Mouse (Mus musculus): ENCODE measurements around the gene Epn2. TPM values are rescaled to one million over a fixed set of nuclear protein-coding genes. Genes with fewer than 3 reads are reported as not detected.
A peak's percentile ranks its signal among the peaks of the same experiment; 100 is the strongest.

Gene Epn2
- total RNA-seq (2014; fragmentation: Nextera tagmentation): not detected in 2 replicates
- not detected in 2 replicates for total RNA-seq (2017)

GRCm38 (mm10) chr11:61578983-61579877, at the start of gene Epn2:
Gene Epn2 (minus strand): TSS chr11:61579687.
- peak; percentile 79 for ATAC-seq (replicated peaks; ENCODE audit: poor library complexity, severe bottlenecking)

- no peak for ATAC-seq (replicated peaks; ENCODE audit: poor library complexity, severe bottlenecking)
Measured at GRCm38 (mm10) chr11:61626509-61626908, 47.0 kb upstream of the Epn2 start.

- ATAC-seq (replicated peaks; ENCODE audit: poor library complexity, severe bottlenecking): no peak
Measured at GRCm38 (mm10) chr11:61625136-61625535, 45.6 kb upstream of the Epn2 start.

- ATAC-seq (replicated peaks; ENCODE audit: poor library complexity, severe bottlenecking): no peak
Measured at GRCm38 (mm10) chr11:61620762-61621161, 41.3 kb upstream of the Epn2 start.

GRCm38 (mm10) chr11:61620254-61620670, 40.8 kb upstream of the Epn2 start:
- ATAC-seq (replicated peaks; ENCODE audit: poor library complexity, severe bottlenecking): peak; percentile 44; the same call in 1 of the 2 replicates

GRCm38 (mm10) chr11:61619791-61620241, 40.3 kb upstream of the Epn2 start:
- ATAC-seq (replicated peaks; ENCODE audit: poor library complexity, severe bottlenecking): no peak

GRCm38 (mm10) chr11:61619356-61619755, 39.9 kb upstream of the Epn2 start:
- ATAC-seq (replicated peaks; ENCODE audit: poor library complexity, severe bottlenecking): no peak

- no peak for ATAC-seq (replicated peaks; ENCODE audit: poor library complexity, severe bottlenecking)
Measured at GRCm38 (mm10) chr11:61618571-61618970, 39.1 kb upstream of the Epn2 start.

GRCm38 (mm10) chr11:61618131-61618530, 38.6 kb upstream of the Epn2 start:
- no peak for ATAC-seq (replicated peaks; ENCODE audit: poor library complexity, severe bottlenecking)

- ATAC-seq (replicated peaks; ENCODE audit: poor library complexity, severe bottlenecking): no peak
Measured at GRCm38 (mm10) chr11:61617293-61617975, 37.9 kb upstream of the Epn2 start.

GRCm38 (mm10) chr11:61616523-61617292, 37.2 kb upstream of the Epn2 start:
- no peak for ATAC-seq (replicated peaks; ENCODE audit: poor library complexity, severe bottlenecking)

GRCm38 (mm10) chr11:61615686-61616522, 36.4 kb upstream of the Epn2 start:
- no peak for ATAC-seq (replicated peaks; ENCODE audit: poor library complexity, severe bottlenecking)

GRCm38 (mm10) chr11:61614401-61614800, 34.9 kb upstream of the Epn2 start:
- no peak for ATAC-seq (replicated peaks; ENCODE audit: poor library complexity, severe bottlenecking)

GRCm38 (mm10) chr11:61612116-61612635, 32.7 kb upstream of the Epn2 start:
- ATAC-seq (replicated peaks; ENCODE audit: poor library complexity, severe bottlenecking): no peak

- ATAC-seq (replicated peaks; ENCODE audit: poor library complexity, severe bottlenecking): no peak
Measured at GRCm38 (mm10) chr11:61611197-61611596, 31.7 kb upstream of the Epn2 start.

GRCm38 (mm10) chr11:61608072-61608471, 28.6 kb upstream of the Epn2 start:
- ATAC-seq (replicated peaks; ENCODE audit: poor library complexity, severe bottlenecking): no peak

- ATAC-seq (replicated peaks; ENCODE audit: poor library complexity, severe bottlenecking): peak; percentile 99
Measured at GRCm38 (mm10) chr11:61602705-61603104, 23.2 kb upstream of the Epn2 start.

GRCm38 (mm10) chr11:61601465-61601864, 22.0 kb upstream of the Epn2 start:
- ATAC-seq (replicated peaks; ENCODE audit: poor library complexity, severe bottlenecking): no peak

GRCm38 (mm10) chr11:61598367-61598766, 18.9 kb upstream of the Epn2 start:
- no peak for ATAC-seq (replicated peaks; ENCODE audit: poor library complexity, severe bottlenecking)

All from granulocyte monocyte progenitor cell, adult 5-6 weeks (primary cell).